Mouse (Mus musculus) regulatory T cell (primary cell): ENCODE measurements at regions not wholly inside any gene's neighbourhood (a gene's known extent, or its start where the extent isn't known, plus 50 kb on each side); places are given as distances from the start of the nearest gene placed in this dataset.

Experiments
- in situ Hi-C: fragments of 300-600 bp; cut with MboI, MseI; formaldehyde crosslinking; loops from one replicate; pipeline ENCODE4 v1.15.1; 2025; ENCODE audit warnings: high pct_unique_total_duplicates

DNA sequence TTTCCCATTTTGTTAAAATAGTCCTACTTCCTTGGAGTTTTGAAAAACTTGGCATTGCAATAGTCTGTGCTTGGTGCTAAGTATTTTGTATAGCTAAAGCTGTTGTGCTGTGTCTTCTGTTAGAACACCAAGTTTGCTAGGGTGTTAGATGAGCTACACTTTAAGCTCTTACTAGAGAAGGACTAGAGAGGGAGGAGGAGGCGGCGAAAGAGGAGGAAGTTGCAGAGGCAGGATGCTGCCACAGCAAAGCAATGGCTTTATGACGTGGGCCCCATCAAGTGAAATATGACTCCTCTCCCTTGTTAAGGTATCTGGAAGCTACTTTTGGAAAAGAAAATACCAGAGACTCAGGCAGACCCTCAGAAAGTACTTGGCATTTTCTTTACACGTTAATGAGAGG is 167.8 kb upstream of the Pik3r1 start:
- in situ Hi-C loops = no loop called here

DNA sequence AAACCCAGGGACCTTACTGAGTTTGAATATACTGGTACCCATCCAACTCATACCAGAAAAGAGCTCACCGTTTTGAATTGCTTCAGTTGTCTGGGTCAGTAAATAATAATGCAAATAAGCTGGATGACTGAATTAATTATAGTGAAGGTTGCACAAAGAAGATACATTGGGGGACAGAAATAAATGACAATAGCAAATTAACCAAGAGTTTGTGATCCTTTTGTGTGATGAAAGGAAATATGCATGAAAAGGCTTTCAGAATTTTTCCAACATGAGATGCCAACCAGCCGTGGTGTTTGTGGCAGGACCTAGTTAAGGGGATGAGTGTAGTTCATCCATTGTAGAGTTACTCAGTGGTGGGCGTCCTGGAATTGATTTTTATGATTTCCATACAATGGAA is 186.5 kb upstream of the Pik3r1 start:
- in situ Hi-C loops = no loop called here

DNA sequence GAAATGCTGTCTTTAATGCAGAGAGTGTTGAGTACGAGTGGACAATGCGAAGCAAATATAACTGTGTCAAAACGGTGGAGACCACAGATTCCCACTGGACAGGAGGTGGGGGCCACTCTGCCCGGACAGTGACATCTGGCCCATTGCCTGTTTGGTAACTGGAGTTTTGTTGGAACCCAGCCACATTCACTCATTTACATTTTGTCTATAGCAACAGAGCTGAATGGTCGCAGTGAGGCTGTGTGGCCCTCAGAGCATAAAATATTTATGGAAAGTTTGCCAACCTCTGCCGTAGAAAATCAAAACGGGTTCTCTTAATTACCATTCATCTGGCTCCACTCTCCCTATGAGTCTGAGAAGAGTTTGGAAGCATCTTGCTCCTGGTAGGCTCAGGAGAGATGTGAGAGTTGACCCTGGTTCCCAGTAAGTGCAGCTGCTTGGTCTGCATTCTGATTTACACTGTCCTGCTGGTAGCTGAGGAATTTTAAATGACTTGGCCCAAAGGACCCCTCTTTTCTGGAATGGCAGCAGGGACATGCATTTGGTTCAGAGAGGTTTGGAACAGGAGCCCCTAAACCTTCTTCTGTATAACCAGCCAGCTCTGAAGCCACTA is 187.9 kb upstream of the Pik3r1 start:
- in situ Hi-C loops = no loop called here

DNA sequence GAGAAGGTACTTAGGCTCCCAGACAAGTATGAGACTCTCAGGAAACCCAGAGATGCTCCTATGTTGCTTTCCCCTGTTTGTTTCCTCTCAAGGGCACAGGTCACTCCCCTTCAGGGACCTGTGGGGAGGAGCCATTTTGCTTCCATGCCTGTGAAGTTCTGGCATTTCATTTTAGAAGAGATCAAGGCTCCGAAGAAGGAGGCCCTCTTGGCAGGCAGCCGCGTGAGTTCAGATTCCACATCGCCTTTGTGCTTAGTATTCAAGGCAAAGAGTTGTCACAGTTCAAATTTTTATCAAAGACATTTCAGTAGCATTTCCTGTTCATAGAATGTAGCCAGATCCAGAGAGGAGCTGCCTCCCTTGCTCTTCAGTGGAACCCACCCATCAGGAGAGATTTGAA is 189.8 kb upstream of the Pik3r1 start:
- in situ Hi-C loops = no loop called here

DNA sequence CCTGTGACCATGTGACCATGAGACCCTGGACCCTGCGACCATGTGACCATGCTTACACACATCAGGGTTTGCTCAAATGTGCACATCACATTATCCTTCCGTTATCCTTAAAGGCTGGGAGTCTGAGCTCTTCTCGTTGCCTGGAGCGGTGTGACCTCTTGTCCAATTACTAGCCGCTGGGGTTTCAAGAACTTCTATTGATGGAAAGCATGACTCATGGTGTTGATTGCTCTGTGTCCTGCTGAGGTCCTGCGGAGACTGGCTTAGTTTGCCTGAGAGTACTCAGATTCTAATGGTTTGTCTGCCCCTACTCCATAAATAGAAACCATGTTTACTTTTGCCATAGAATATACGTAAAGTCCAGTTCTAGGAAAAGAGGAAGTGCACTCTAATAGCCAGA is 197.5 kb upstream of the Pik3r1 start:
- in situ Hi-C loops = no loop called here

DNA sequence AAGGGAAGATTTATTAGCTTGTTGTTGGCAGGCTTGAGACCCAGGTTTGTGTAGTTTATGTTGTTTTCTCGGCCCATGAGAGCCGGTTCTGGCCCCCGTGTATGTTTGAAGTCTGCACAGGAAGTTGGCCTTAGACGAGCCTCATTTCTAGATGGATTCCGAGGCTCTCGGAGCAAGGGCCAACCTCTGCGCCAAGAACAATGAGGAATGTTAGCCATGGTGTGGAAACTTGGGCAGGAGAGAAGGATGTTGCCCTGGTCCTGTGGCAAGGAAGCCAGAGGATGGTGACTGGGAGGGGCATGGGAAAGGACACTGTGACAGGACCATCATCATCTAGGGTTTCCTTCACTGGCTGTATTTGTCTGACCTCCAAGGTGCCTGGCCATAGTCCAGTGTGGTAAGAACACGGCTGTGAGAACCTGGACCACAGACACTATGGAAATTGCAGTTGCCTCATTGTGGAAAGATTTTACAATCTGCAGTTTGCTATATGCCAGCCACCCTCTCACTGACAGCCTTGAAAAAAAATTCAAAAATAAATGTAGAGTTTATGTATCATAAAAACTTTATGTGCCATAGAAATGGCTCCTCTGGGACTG is 198.9 kb upstream of the Pik3r1 start:
- in situ Hi-C loops = no loop called here

DNA sequence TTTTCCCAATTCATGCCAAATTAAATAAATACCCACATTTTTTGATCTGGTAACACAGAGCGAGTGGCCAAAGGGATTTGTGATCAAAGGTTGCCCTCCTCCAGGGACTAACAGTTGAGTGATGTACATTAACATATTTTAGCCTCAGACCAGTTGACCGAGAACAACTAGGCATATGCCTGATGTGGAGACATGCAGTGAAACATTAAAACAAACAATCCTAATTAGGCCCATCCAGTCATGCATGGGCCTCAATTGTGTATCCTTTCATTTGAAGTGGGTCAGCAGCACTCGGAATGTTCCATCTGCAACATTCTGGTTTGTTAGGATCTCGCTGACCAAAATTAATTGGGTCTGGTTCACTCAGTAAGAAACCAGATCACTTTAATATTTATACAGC is 199.4 kb upstream of the Pik3r1 start:
- in situ Hi-C loops = no loop called here

DNA sequence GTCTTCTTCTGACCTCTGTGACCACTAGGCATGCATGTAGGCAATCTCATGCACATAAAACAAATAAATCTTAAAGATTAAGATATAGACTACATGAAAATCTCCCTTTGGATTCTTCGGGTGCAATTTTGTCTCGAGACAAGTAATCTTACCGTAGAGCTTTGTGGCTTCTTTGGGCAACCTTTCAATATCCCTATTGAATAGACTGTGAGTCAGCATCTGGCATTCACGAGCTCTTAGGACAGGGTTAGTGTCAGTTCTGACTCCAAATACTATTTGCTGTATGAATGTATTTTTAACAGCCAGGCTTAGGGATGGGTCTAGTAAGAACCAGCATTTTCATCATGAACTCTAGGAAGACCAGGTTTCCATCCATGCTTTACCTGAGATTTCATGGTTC is 208.7 kb upstream of the Pik3r1 start:
- in situ Hi-C loops = loop anchor here (5.0 kb wide), 1 partner anchor 531 kb away; no protein-coding TSS in a partner anchor

DNA sequence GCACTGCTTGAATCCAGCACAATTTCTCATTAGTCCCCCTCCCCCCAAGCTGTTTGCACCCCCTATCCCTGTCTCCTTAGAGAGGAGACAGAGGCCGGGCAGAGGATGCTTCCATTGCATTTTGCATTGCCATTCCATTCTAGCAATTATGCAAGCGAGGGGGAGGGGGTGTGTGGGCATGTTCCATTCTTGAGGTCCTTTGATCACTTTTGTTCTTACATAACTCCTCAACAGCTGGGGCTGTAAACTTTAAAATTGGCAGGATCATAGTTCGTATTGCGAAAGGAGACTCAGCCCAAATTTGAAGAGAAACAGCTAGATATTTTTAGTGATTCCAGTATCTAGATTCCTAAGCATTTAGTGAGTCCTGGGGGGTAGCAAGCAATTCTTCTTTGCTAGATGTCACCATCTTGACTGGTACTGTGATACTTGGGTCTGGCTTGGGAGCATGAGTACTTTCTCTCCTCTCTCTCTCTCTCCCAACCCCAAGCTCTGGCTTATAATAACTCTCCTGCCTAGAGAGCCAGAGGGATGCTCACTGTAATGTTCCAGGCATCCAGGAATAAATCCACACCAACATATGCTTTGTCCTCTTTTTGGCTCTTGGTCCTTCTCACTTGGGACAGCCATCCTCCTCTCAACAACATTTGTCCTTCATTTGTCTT is 212.3 kb upstream of the Pik3r1 start:
- in situ Hi-C loops = no loop called here

DNA sequence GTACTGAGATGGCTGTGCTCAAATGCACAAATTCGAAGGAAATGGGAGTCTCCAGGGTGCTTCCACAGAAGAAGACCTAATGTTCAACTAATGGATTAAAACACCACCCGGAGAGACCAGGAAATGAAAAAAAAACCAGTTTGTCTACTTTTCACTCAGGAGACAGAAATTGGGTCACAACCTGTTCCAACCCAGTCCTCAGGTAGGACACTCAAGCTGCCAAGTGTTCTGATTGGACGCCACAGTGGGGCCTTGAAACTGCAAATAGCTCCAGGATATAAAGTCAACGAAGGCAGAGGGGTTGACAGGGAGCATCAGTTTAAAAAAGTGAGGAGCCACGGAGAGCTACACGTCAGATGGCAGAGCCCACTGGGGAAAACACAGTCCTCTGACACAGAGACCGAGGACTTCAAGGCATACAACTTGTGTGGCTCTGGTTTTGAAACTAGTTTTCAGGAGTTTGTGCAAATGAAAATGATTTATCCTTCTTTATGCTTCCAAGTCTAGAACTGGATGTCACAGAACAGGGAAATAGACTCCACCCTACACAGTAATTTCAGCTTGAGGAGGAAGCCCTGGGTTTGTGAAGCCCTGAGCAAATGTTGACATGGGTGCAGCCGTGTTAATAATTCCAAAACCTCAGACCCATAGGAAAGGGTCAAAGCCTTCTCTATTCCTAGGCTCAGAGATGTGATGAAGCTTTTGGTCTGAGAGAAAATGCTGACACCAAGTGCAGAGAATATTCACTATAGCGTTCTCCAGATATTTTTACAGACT is 220.8 kb upstream of the Pik3r1 start:
- in situ Hi-C loops = no loop called here

DNA sequence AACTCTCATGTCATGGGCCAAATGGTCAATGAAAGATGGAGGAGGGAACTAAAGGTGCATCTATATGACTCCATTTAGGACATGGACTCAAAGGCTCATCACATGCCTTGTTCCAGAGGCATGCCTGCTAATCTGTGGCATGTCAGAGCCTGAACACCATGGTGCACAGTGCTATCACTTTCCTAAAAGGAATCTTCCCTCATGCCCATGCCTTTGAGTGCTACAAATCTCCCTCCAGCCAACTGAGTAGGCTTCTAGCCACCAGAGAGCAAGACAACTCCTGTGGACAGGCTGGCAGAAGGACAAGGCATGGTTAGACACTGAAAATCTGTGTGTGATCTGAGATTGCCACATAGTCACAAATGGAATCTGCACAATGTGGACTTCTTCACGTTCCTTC is 223.7 kb upstream of the Pik3r1 start:
- in situ Hi-C loops = no loop called here

DNA sequence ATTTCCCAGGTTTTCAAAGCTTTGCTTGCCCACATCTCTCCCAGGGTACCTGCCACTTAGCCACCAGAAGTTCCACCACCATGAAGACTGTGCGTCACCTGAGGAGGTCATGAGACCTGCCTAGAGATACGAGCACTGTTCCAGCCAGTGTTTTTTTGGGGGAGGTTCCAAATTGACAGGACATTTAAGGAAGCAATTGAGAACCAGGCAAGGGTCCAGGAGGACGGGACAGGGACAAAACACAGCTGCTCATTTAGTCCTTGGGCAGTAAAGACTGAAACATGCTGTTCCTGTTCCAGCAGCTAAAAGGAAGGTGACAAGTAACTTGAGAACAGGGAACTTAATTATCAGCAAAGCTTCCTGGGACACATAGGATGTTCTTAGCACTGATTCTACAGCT is 226.8 kb upstream of the Pik3r1 start:
- in situ Hi-C loops = no loop called here

DNA sequence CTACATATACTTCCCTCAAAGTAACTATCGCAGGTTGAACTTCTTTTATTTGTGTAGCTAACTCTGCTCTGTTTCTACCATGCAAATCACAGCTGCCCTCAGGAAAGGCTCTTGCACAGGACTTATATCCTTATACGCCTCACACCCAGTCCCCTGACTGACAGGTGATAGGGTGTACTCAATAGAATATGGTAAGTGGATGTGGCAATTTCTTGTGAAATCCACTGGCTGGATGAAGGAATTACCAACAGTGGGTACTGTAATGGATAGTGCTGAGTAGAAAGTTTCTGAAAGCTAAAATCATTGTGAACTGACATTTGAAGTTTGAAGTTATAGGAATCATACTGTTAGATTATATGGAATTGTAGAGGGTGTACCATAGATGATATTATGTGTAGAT is 227.5 kb upstream of the Pik3r1 start:
- in situ Hi-C loops = no loop called here

DNA sequence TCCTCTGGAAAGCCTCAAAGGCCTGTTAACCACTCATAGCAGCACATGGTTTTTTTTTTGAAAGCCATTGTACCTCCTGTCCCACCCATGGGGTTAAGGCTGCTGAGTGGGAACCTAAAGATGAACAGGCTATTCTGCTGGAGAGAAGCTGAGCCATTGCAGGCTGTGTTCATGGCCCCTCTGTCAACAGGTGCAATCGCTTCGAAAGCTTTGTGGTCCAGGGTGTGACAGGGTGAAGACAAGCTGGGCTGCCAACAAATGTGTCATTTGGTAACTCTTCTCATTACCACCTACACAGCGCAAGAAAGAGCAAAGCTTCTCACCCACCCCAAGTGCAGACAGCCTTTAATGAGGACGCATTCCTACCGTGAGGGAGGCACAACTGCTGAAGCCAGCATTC is 228.1 kb upstream of the Pik3r1 start:
- in situ Hi-C loops = no loop called here

DNA sequence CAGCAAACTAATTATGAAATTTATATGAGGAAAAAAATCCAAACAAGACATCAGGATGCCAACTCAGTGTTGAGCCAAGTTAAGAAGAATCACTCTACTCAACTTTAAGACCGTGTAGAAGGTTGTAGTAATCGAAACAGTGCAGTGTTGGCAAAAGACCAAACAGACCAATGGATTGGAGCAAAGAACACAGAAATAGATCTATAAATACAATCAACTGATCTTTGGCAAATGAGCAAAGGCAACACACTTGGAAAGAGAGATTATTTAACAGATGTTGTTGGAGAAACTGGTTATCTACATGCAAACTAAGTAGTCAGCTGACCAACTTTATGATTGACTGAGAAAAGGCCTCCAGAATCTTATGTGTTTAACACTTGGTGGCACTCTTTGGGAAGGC is 229.4 kb upstream of the Pik3r1 start:
- in situ Hi-C loops = no loop called here

DNA sequence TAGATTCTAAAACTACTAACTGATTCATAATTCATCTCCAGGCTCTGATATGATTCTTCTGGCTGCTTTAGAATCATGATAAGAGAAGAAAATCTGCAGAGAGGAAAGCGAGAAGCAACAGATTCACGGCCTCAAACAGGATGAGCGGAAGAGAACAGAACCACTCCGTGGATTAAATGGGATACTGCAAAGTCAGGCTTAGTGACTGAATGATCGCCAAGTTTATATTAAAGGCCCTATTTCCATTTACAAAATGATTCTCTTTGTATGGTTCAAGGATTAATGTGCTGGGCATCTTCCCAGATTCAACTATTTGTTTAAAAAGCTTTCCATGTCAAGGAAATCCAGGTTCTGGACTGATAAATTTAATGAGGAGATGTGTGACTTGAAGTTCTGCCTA is 238.5 kb upstream of the Pik3r1 start:
- in situ Hi-C loops = no loop called here

DNA sequence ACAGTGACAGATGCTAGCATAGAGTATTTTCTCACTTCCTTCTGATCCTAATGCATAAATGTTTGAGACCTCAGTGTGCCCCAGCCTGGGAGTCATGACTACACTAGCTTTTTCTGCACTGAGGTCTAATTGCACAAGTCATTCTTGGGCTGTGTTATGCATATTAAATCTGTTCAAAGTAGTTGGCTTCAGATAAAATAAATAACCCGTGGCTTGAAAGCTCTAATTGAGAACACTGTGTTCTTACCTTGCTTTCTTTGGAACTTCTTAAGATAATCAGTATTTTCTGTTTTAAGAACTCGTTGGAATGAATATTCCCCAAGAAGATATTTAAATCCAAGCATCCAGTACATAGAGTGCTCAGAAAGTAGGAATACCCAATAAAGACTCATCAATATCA is 243.9 kb upstream of the Pik3r1 start:
- in situ Hi-C loops = no loop called here

DNA sequence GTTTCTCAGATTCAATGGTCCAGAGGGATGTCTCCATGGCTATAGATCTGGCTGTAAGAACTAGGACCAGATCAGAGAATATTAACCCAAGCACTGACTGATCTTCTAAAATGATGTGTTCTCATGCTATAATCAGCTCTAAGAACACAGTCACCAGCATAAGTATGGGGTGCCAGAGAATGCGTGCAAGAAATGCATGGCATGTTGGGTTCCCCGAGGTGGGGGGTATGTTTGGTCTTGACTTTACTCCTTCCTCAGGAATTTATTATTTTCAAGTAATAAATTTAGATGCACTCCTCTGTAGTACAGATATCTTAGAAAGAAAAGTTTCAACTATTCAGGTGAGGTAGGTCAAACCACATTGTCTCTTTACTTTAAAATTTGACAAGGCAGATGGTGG is 246.5 kb upstream of the Pik3r1 start:
- in situ Hi-C loops = no loop called here

DNA sequence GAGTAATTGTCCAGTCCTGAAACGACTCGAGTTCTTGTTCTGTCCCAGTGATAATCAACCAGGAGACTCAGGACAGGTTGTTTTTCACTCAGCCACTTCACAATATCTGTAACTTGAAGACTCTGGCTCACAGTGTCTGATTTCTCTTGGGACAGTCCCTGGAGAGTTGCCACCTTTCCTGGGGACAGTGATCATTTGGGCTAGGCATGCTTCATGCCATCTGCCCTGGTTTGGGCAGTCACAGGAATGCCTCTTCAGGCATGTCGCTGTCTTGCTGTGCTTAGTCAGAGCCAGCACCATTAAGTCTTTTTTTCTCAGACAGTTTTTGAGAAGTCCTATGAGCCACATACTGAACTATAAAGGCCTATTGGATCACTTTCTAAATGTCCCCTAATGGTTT is 246.9 kb upstream of the Pik3r1 start:
- in situ Hi-C loops = no loop called here

DNA sequence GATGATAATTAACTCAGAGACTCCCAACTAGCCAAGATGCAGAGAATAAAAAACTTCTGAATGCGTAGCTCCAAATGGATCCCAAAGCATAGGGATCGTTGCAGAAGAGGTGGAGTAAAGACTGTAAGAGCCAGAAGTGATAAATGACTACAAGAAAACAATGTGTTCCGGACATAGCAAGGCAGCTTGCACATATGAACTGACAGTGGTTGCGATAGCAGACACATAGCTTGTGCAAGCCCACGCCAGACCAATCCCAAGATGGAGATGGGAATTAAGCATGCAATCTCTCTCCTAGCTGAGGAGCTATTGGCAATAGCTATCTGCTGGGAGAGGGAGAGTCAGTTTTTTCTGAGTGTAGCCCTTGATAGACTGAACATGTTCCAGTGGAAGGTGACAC is 248.5 kb upstream of the Pik3r1 start:
- in situ Hi-C loops = no loop called here

DNA sequence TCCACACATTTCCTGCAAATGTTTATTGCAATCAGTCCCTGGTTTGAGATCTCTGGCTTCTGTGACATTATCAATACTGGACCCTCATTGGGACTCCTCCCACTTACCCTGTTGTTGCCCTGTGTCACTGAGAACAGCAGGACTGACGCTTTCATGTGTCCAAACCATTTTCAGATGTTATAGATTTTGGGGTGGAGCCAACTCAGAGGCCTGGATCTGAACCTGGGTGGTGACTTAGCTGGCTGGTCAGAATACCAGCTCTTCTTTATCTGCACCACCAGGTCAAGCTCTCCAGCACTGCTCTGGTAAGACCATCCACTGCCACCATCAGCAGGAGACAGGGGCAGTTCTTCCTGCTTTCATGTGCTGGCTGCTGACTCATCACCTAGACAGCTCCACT is 254.3 kb upstream of the Pik3r1 start:
- in situ Hi-C loops = no loop called here

DNA sequence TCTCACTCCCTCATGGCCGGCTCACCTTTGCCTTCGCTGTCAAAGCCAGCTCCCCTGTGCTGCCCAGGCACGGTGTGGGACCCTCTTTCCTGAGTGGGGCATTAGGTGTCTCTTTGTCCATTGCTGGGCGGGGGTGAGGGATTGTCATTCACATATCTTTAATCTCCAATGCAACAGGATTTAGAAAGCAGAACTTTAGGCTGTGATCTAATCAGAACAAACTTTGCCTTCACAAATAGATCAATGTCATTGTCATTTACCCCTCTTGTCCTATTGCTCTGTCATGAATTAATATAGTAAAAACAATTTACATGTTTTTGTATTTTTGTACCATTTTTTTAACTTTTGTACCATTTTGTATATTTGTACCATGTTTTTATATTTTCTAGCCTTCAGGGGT is 254.7 kb upstream of the Pik3r1 start:
- in situ Hi-C loops = no loop called here

DNA sequence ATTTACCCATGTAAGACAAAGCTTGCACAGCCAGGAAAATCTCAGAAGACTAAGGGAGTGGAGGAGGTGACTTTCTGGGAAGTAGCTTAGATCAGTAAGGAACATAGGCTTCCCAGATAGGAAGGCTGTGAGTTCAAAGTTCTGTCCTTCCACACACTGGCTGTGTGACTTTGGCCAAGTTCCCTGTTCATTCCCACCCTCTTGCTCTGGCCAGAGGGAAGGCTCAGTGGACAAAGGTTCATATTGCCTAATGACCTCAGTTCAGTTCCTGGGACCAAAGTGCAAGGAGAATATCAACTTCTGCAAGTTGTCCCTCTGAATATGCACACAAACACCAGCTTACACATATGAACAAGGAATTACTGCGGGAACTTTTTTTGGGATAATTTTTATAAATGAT is 255.6 kb upstream of the Pik3r1 start:
- in situ Hi-C loops = no loop called here
